Mouse (Mus musculus): Measurements from ENCODE around the gene Atpaf2.

DNA sequence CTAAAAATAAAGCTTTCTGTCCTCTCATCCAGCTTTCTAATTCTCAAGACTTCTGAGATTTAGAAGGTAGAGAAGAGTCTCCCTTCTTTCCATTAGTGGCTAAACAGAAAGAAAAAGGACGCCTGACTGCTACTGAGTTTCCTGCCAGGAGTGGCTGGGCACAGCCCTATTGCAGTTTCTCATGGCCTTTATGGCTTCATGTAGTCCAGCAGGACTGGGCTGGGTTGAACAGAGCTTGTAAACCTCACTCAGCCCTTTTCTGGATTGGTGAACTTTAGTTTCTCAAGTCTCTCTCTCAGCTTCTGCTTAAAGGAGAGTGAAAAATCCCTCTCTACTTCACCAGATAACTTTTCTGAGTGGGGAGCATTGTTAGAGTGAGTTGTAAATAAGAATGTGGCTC, 8.2 kb upstream of the Atpaf2 start:
- TF ChIP-seq CTCF (IDR thresholded peaks at IDR 0.05; ENCODE audit: control insufficient read depth, insufficient read depth, insufficient replicate concordance, low read depth, low read length) (no peak), POLR2A (IDR thresholded peaks at IDR 0.05; ENCODE audit: control insufficient read depth, low read depth, low read length) (no peak)

All from testis, adult 2 months (tissue).